Mouse (Mus musculus): ENCODE results near the gene Mcmbp.

DNA sequence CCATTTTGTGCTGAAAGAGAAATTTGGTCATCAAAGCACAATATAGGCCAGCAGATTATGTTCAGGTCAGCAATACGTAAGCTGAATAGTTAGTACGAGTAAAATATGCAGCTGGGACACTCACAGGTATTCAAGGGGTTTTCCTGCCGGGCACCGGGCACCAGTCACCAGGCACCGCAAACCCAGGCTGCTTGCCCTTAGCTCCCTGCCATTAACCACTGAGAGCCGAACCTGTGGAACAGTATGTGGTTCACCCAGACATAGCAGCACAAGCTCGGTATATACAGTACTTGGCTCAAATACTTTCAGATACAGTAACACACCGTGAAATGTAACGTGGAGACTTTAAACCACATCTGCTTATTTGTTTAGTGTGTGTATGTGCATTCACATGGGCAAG, 15.1 kb downstream of the Mcmbp start:
- TF ChIP-seq GATA1 (IDR thresholded peaks at IDR 0.05; ENCODE audit: borderline replicate concordance, low read length), result no peak
- TF ChIP-seq FLI1 (IDR thresholded peaks at IDR 0.05; ENCODE audit: low read length), result no peak
